Mouse (Mus musculus): ENCODE measurements around the gene Dgkz. TPM values are rescaled to one million over a fixed set of nuclear protein-coding genes. Genes with fewer than 3 reads are reported as not detected.
A peak's percentile ranks its signal among the peaks of the same experiment; 100 is the strongest.

Gene Dgkz
- total RNA-seq (2014; rRNA removed) (112 and 116 TPM in 2 replicates), polyA plus RNA-seq (2015; fragmentation: Nextera tagmentation; extraction: Ambion mirVana) (29.1 and 31.4 TPM in 2 replicates)

- DNase-seq (no peak), ATAC-seq (peak; percentile 53)
- Histone ChIP-seq H3K27me3 (ENCODE audit: insufficient read depth, low read length) (peaks cover 10% of the 10 kb centered on the region), H3K4me2 (ENCODE audit: low read depth) (peak within 1 kb of the TSS; percentile 53), H3K4me1 (ENCODE audit: insufficient read depth) (peaks cover 30% of the 10 kb centered on the region), H3K9me3 (ENCODE audit: low read length) (no peaks in the 10 kb centered on the region), H3K27ac (ENCODE audit: low read depth, low read length) (0 out of 2 replicates have a peak within 1 kb of the TSS, but pooled peaks have one; percentile 21), H3K4me3 (ENCODE audit: low read depth, low read length) (peak within 1 kb of the TSS; percentile 45), H3K9ac (peak within 1 kb of the TSS; percentile 55), H3K36me3 (ENCODE audit: insufficient read depth) (no peaks in the 10 kb centered on the region)
- TF ChIP-seq CTCF (IDR thresholded peaks at IDR 0.05; ENCODE audit: low read depth) = no peak
- 3% methylated on average over 78 of the region's 79 CpGs for WGBS
These were observed at the start of gene Dgkz for GRCm38 (mm10) chr2:91975581-91976541. Dgkz (minus strand) TSS chr2:91975864.

DNA sequence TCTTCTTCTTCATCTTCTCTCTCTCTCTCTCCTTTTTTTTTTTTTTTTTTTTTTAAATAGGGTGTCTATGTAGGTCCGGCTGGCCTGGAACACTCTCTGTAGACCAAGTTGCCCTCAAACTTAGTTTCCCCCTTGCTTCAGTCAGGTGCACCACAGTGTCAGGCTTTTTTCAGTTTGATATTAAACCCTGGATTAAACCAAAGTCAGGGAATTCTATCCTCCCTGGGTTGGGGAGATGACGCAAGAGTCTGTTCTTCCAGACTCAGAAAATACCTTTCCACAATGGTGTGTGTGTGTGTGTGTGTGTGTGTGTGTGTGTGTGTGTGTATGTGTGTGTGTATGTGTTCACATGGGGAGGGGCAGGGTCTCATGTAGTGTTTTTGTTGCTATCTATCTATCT is 49.5 kb upstream of the Dgkz start:
- ATAC-seq = no peak
- TF ChIP-seq CTCF (IDR thresholded peaks at IDR 0.05; ENCODE audit: low read depth) = no peak

DNA sequence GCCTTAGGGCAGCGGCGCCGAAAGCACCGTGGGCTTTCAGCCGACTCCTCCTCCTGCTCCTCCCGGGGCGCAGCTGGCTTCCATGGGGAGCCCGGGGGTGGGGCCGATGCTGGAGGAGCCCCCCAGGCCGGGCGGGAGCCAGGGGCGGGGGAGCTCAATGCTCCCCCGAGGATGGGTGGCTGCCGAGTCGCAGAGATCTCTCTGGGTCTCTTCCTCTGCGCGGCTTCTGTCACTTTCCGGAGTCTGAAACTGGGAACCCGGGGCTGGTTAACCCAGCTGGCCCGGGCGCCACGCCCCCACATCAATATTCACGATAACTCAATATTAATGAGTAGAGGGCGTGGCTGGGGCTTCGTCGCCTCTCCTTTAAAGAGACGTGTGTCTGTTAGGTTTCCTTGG is 48.6 kb upstream of the Dgkz start, which contains the start of gene Creb3l1:
Gene Creb3l1 (minus strand): TSS at position 229 of the 399 bp plus-strand sequence.
- no peaks in the 10 kb centered on the region for H3K9me3 ChIP-seq (ENCODE audit: low read length)
- DNase-seq (peak; percentile 68), ATAC-seq (peak; percentile 79)
- peak within 1 kb of the TSS; percentile 58 for H3K9ac ChIP-seq
- peak within 1 kb of the TSS; percentile 60 for H3K4me3 ChIP-seq (ENCODE audit: low read depth, low read length)
- under 1% methylated on average over 21 of the region's 27 CpGs for WGBS
- no peak for TF ChIP-seq CTCF (IDR thresholded peaks at IDR 0.05; ENCODE audit: low read depth)
- no peak within 1 kb of the TSS for H3K27ac ChIP-seq (ENCODE audit: low read depth, low read length)
- peaks cover 3% of the 10 kb centered on the region for H3K27me3 ChIP-seq (ENCODE audit: insufficient read depth, low read length)
- H3K36me3 ChIP-seq (ENCODE audit: insufficient read depth) = no peaks in the 10 kb centered on the region
- H3K4me1 ChIP-seq (ENCODE audit: insufficient read depth) = no peaks in the 10 kb centered on the region
- peak within 1 kb of the TSS; percentile 95 for H3K4me2 ChIP-seq (ENCODE audit: low read depth)

More for the DNA sequence above, 49.5 kb upstream of the Dgkz start:
- no peak for DNase-seq
- Histone ChIP-seq H3K27me3 (ENCODE audit: insufficient read depth, low read length) (peaks cover 3% of the 10 kb centered on the region), H3K27ac (ENCODE audit: low read depth, low read length) (no peak overlapping the region), H3K4me2 (ENCODE audit: low read depth) (no peak overlapping the region), H3K9ac (no peak overlapping the region), H3K4me1 (ENCODE audit: insufficient read depth) (no peaks in the 10 kb centered on the region), H3K4me3 (ENCODE audit: low read depth, low read length) (no peak overlapping the region), H3K9me3 (ENCODE audit: low read length) (no peaks in the 10 kb centered on the region), H3K36me3 (ENCODE audit: insufficient read depth) (no peaks in the 10 kb centered on the region)
- 89% methylated on average over 2 of the region's 2 CpGs for WGBS

DNA sequence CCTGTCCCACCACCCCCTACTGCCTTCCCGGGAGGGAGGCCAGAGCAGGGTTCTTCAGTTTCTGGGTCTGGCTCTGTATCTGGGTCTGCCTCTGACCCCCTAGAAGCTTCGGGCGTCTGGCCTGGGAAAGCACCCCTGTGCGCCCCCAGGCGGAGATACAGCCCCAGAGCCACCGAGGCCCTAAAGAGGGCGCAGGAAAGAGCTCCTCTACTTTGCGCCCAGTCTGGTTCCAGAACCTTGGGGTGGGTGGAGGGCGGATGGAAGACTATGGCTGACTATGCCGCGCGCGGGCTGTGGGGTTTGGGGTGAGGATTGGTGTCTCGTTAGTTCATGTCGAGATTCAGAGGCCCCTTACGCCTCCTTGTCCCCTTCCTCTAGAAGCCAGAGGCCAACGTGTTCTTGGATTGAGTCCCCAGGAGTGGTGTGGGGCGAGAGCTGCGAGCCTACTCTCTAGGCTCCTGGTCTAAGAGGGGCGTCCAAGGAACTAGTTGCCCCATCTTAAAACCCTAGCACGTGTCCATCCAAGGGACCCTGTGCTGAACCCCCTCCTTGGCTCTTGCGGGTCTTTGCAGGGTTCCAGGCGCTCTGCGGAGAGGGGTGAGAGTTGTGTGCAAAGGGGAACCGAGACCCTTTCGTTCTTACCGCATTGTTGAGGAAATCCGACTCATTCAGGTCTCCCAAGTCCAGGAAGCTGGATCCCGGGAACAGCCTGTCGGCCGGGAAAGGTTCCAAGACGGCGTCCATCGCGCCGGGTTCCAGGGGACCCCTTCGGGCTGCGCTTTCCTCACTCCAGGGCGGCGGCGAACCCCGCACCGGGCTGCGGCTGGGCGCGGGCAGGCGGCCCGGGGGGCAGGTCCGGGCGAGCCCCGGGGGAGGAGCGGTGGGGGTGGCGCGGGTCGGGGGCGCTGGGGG is 48.0 kb upstream of the Dgkz start:
- no peaks in the 10 kb centered on the region for H3K36me3 ChIP-seq (ENCODE audit: insufficient read depth)
- H3K4me3 ChIP-seq (ENCODE audit: low read depth, low read length) = peak overlapping the region; percentile 60
- H3K27ac ChIP-seq (ENCODE audit: low read depth, low read length) = no peak overlapping the region
- 7% methylated on average over 44 of the region's 56 CpGs for WGBS
- peak overlapping the region; percentile 58 for H3K9ac ChIP-seq
- H3K9me3 ChIP-seq (ENCODE audit: low read length) = no peaks in the 10 kb centered on the region
- peak; percentile 40 for ATAC-seq
- H3K4me2 ChIP-seq (ENCODE audit: low read depth) = peak overlapping the region; percentile 95
- TF ChIP-seq CTCF (IDR thresholded peaks at IDR 0.05; ENCODE audit: low read depth) = peak; percentile 61
- peak; percentile 39 for DNase-seq
- peaks cover 3% of the 10 kb centered on the region for H3K27me3 ChIP-seq (ENCODE audit: insufficient read depth, low read length)
- H3K4me1 ChIP-seq (ENCODE audit: insufficient read depth) = no peaks in the 10 kb centered on the region

DNA sequence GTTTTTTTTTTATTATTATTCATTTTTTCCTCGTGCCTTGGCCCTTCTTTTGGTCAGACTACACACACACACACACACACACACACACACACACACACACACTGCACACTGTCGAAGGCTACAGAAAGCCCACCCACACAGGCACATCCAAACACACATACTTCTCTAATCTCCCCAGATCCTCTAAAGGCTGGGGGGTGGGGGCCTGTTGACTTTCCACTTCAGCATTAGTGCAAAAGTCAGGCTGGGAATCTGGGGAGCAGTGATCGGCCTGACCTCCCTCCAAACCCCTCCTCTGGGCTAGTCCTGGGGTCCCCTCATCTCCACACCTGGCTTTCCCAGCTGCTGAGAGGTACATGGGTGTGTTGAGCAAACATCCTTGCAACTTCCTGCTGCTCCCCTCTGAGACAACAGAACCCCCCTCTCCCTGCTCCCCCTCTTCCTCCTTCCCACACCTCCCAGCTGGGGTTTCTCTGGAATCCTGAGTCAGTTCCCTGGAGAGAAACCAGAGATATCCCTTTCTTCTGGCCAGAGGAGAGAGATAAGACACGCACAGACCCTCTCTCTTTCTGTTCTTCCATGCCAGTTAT is 45.1 kb upstream of the Dgkz start:
- DNase-seq = no peak
- Histone ChIP-seq H3K4me3 (ENCODE audit: low read depth, low read length) (no peak overlapping the region), H3K4me2 (ENCODE audit: low read depth) (no peak overlapping the region), H3K36me3 (ENCODE audit: insufficient read depth) (no peaks in the 10 kb centered on the region), H3K9ac (no peak overlapping the region), H3K27ac (ENCODE audit: low read depth, low read length) (no peak overlapping the region), H3K27me3 (ENCODE audit: insufficient read depth, low read length) (peaks cover 3% of the 10 kb centered on the region), H3K9me3 (ENCODE audit: low read length) (no peaks in the 10 kb centered on the region), H3K4me1 (ENCODE audit: insufficient read depth) (no peaks in the 10 kb centered on the region)
- TF ChIP-seq CTCF (IDR thresholded peaks at IDR 0.05; ENCODE audit: low read depth) = no peak
- 60% methylated on average over 4 of the region's 4 CpGs for WGBS
- ATAC-seq = no peak

DNA sequence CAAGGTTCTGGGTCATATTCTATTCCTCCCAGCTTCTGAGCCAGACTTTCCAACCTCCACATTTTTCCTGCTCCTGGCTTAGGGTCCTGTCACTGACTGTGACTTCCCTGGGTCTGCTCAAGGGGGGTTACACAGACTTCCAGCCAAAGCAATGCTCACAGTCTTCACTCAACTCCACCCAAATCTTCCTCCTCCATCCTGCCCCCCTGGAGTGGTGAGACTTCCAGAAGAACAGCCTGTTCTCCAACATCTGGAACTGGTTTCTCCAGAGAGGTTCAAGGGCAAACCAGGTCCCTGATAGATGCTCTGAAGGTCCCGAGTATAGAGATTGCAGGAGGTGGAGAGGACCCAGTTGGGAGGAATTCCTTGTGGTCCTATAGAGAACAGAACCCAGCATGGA is 41.8 kb upstream of the Dgkz start:
- H3K27me3 ChIP-seq (ENCODE audit: insufficient read depth, low read length) = peaks cover 3% of the 10 kb centered on the region
- WGBS = 94% methylated on average over 1 of the region's 1 CpGs
- DNase-seq = no peak
- no peak for ATAC-seq
- H3K4me2 ChIP-seq (ENCODE audit: low read depth) = no peak overlapping the region
- no peak overlapping the region for H3K4me3 ChIP-seq (ENCODE audit: low read depth, low read length)
- no peak for TF ChIP-seq CTCF (IDR thresholded peaks at IDR 0.05; ENCODE audit: low read depth)
- no peaks in the 10 kb centered on the region for H3K36me3 ChIP-seq (ENCODE audit: insufficient read depth)
- H3K4me1 ChIP-seq (ENCODE audit: insufficient read depth) = no peaks in the 10 kb centered on the region
- H3K9me3 ChIP-seq (ENCODE audit: low read length) = no peaks in the 10 kb centered on the region
- no peak overlapping the region for H3K27ac ChIP-seq (ENCODE audit: low read depth, low read length)
- H3K9ac ChIP-seq = no peak overlapping the region

Data from forebrain, postnatal 0 days (tissue).